Comparison of ENCODE assay signal across 23 mouse cellular contexts in the genomic region with DNA sequence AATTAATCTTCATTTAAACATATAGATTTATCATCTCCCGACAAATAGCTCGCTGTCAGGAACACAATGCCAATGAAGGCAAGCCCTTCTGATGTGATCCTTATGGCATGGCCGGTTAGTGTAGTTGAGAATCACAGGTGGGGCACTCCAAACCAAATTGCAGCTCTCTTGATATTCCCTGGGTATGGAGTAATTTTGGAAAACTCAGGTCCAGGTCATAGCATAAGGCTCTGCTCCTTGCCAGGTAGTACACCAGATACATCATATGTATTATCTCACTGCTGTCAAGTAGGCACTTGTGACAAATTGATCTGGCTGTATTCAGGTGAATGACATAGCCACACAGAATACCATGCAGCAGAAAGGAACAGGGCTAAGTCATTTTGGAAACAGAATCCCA. TPM values are rescaled to one million over a fixed set of nuclear protein-coding genes. Genes with fewer than 3 reads are reported as not detected.
DNase-seq lines count a peak whose midpoint lies in the region; ATAC-seq lines count a peak whose summit lies in the region.
"Had no signal": no experiment of that assay in that cellular context is flagged by ENCODE, and none has a peak within 500 bp of the region (broad histone marks: within the 10 kb centered on the region; RNA-seq: fewer than 3 reads in every experiment).

No protein-coding gene starts in this region.

- no peaks in the 10 kb centered on the region for H3K36me3 ChIP-seq in heart, embryonic 12.5 days
- no peaks in the 10 kb centered on the region for H3K36me3 ChIP-seq in heart, embryonic 10.5 days
- no peaks in the 10 kb centered on the region for H3K36me3 ChIP-seq in intestine, embryonic 14.5 days (ENCODE audit: control insufficient read depth, insufficient read depth, low read length)
- no peaks in the 10 kb centered on the region for H3K36me3 ChIP-seq in intestine, embryonic 16.5 days (ENCODE audit: control insufficient read depth, insufficient read depth, low read length)
- no peaks in the 10 kb centered on the region for H3K36me3 ChIP-seq in midbrain, embryonic 11.5 days (ENCODE audit: control insufficient read depth, insufficient read depth, low read length)
- no peaks in the 10 kb centered on the region for H3K36me3 ChIP-seq in midbrain, embryonic 15.5 days (replicated peaks)
- H3K36me3 ChIP-seq: G1E had no signal

- ATAC-seq in heart, embryonic 12.5 days (ENCODE audit: insufficient number of reproducible peaks, low FRiP score): no peak
- ATAC-seq in intestine, embryonic 14.5 days (replicated peaks; ENCODE audit: low FRiP score, low TSS enrichment, low read depth): no peak
- ATAC-seq in intestine, embryonic 16.5 days: no peak
- ATAC-seq in midbrain, embryonic 11.5 days (ENCODE audit: low FRiP score): no peak
- no peak for ATAC-seq in midbrain, embryonic 15.5 days (replicated peaks)
- ATAC-seq: activated CD4-positive, CD25-positive, alpha-beta regulatory T cell, adult 4 months; CD4-positive, CD25-positive, alpha-beta regulatory T cell, adult 4 months; Patski had no signal

- no peak overlapping the region for H3K27ac ChIP-seq in heart, embryonic 12.5 days (ENCODE audit: poor library complexity, severe bottlenecking)
- H3K27ac ChIP-seq in heart, embryonic 10.5 days: no peak overlapping the region
- no peak overlapping the region for H3K27ac ChIP-seq in intestine, embryonic 14.5 days (ENCODE audit: low read depth)
- H3K27ac ChIP-seq in intestine, embryonic 16.5 days (ENCODE audit: low read length): no peak overlapping the region
- no peak overlapping the region for H3K27ac ChIP-seq in midbrain, embryonic 11.5 days (ENCODE audit: low read depth, low read length)
- H3K27ac ChIP-seq in midbrain, embryonic 15.5 days: no peak overlapping the region

- no peaks in the 10 kb centered on the region; the same call in 1 of the 2 replicates for H3K9me3 ChIP-seq in heart, embryonic 12.5 days (replicated peaks)
- H3K9me3 ChIP-seq in heart, embryonic 10.5 days: no peaks in the 10 kb centered on the region
- H3K9me3 ChIP-seq in intestine, embryonic 14.5 days (ENCODE audit: control insufficient read depth, low read length): no peaks in the 10 kb centered on the region
- no peaks in the 10 kb centered on the region for H3K9me3 ChIP-seq in intestine, embryonic 16.5 days (ENCODE audit: control insufficient read depth, low read length)
- no peaks in the 10 kb centered on the region for H3K9me3 ChIP-seq in midbrain, embryonic 11.5 days (ENCODE audit: control insufficient read depth, low read length)
- H3K9me3 ChIP-seq in midbrain, embryonic 15.5 days: 0 out of 2 replicates have a peak, but pooled peaks cover 3% of the 10 kb centered on the region
- H3K9me3 ChIP-seq: G1E had no signal

- no peak overlapping the region for H3K9ac ChIP-seq in heart, embryonic 12.5 days
- no peak overlapping the region for H3K9ac ChIP-seq in intestine, embryonic 14.5 days (ENCODE audit: low read length)
- H3K9ac ChIP-seq in intestine, embryonic 16.5 days (ENCODE audit: low read depth, low read length): no peak overlapping the region
- no peak overlapping the region for H3K9ac ChIP-seq in midbrain, embryonic 11.5 days (ENCODE audit: low read length)
- H3K9ac ChIP-seq in midbrain, embryonic 15.5 days: no peak overlapping the region

- H3K27me3 ChIP-seq in heart, embryonic 12.5 days (replicated peaks): no peaks in the 10 kb centered on the region
- H3K27me3 ChIP-seq in heart, embryonic 10.5 days (ENCODE audit: insufficient read depth, poor library complexity, severe bottlenecking): no peaks in the 10 kb centered on the region
- no peaks in the 10 kb centered on the region for H3K27me3 ChIP-seq in intestine, embryonic 14.5 days (replicated peaks; ENCODE audit: control insufficient read depth, insufficient read depth, low read length)
- H3K27me3 ChIP-seq in intestine, embryonic 16.5 days (replicated peaks; ENCODE audit: control insufficient read depth, insufficient read depth, low read length): no peaks in the 10 kb centered on the region
- no peaks in the 10 kb centered on the region for H3K27me3 ChIP-seq in midbrain, embryonic 11.5 days (ENCODE audit: control insufficient read depth, insufficient read depth, low read length)
- H3K27me3 ChIP-seq in midbrain, embryonic 15.5 days (replicated peaks): no peaks in the 10 kb centered on the region
- H3K27me3 ChIP-seq: CH12.LX, Patski had no signal

- intact Hi-C loops in heart, postnatal 14 days (cut with DNase I): no loop called here

- no peak overlapping the region for H3K4me2 ChIP-seq in heart, embryonic 12.5 days
- no peak overlapping the region for H3K4me2 ChIP-seq in intestine, embryonic 14.5 days (ENCODE audit: low read length)
- H3K4me2 ChIP-seq in intestine, embryonic 16.5 days (ENCODE audit: low read depth, low read length): no peak overlapping the region
- H3K4me2 ChIP-seq in midbrain, embryonic 11.5 days: no peak overlapping the region
- no peak overlapping the region for H3K4me2 ChIP-seq in midbrain, embryonic 15.5 days

- H3K4me3 ChIP-seq in heart, embryonic 12.5 days: no peak overlapping the region
- no peak overlapping the region for H3K4me3 ChIP-seq in heart, embryonic 10.5 days
- no peak overlapping the region for H3K4me3 ChIP-seq in intestine, embryonic 14.5 days (ENCODE audit: low read depth, low read length)
- no peak overlapping the region for H3K4me3 ChIP-seq in intestine, embryonic 16.5 days (ENCODE audit: low read length)
- H3K4me3 ChIP-seq in midbrain, embryonic 11.5 days (ENCODE audit: low read depth, low read length): no peak overlapping the region
- no peak overlapping the region for H3K4me3 ChIP-seq in midbrain, embryonic 15.5 days

- WGBS in heart, embryonic 12.5 days: 88% methylated on average over 3 of the region's 3 CpGs
- WGBS in heart, embryonic 10.5 days: 79% methylated on average over 3 of the region's 3 CpGs
- 88% methylated on average over 3 of the region's 3 CpGs for WGBS in intestine, embryonic 14.5 days
- WGBS in intestine, embryonic 16.5 days: 80% methylated on average over 3 of the region's 3 CpGs
- WGBS in midbrain, embryonic 11.5 days: 86% methylated on average over 3 of the region's 3 CpGs
- 96% methylated on average over 3 of the region's 3 CpGs for WGBS in midbrain, embryonic 15.5 days

- no peaks in the 10 kb centered on the region for H3K4me1 ChIP-seq in heart, embryonic 12.5 days (replicated peaks)
- H3K4me1 ChIP-seq in heart, embryonic 10.5 days: no peaks in the 10 kb centered on the region
- no peaks in the 10 kb centered on the region for H3K4me1 ChIP-seq in intestine, embryonic 14.5 days (replicated peaks; ENCODE audit: control insufficient read depth, insufficient read depth, low read length)
- no peaks in the 10 kb centered on the region for H3K4me1 ChIP-seq in intestine, embryonic 16.5 days (ENCODE audit: control insufficient read depth, insufficient read depth, low read length)
- H3K4me1 ChIP-seq in midbrain, embryonic 11.5 days (ENCODE audit: control insufficient read depth, insufficient read depth, low read length): no peaks in the 10 kb centered on the region
- H3K4me1 ChIP-seq in midbrain, embryonic 15.5 days: no peaks in the 10 kb centered on the region

- DNase-seq in heart, adult 11 months: peak; percentile 55
- DNase-seq in heart, embryonic 10.5 days (ENCODE audit: low spot score): peak; percentile 53
- DNase-seq in heart, postnatal 14 days: no peak
- peak; percentile 15 for DNase-seq in intestine, embryonic 14.5 days (ENCODE audit: low spot score)
- peak; percentile 51 for DNase-seq in midbrain, embryonic 11.5 days (ENCODE audit: low spot score, missing footprints)
- DNase-seq: adrenal gland, adult 2 months; adrenal gland, adult 8-10 months; adrenal gland, postnatal 10 days; adrenal gland, postnatal 14 days; adrenal gland, postnatal 25 days; adrenal gland, postnatal 36 days; B cell, adult 2 months; cerebellum, adult 11 months; cerebellum, adult 11-12 months had no signal

RNA-seq across cellular contexts. Expression of gene Chst2, which starts 40.6 kb away (rescaled TPM):
- 2.4 and 2.5 TPM in 2 replicates for polyA plus RNA-seq in heart, embryonic 12.5 days (2016; fragmentation: Nextera tagmentation; extraction: Ambion mirVana)
- polyA plus RNA-seq in heart, embryonic 10.5 days (2016; fragmentation: Nextera tagmentation; extraction: Ambion mirVana): 1.6 and 2.1 TPM in 2 replicates
- 1 to 10 TPM; 2.2 to 2.3 TPM for total RNA-seq in heart, postnatal 14 days (2021)
- polyA plus RNA-seq in intestine, embryonic 14.5 days (2014; fragmentation: Nextera tagmentation; extraction: Ambion mirVana): 5.1 and 7.1 TPM in 2 replicates
- 3.7 and 4.1 TPM in 2 replicates for polyA plus RNA-seq in intestine, embryonic 16.5 days (2015; fragmentation: Nextera tagmentation; extraction: Ambion mirVana)
- 8.2 and 8.4 TPM in 2 replicates for polyA plus RNA-seq in midbrain, embryonic 11.5 days (2014; fragmentation: Nextera tagmentation; extraction: Ambion mirVana)
- 19.2 and 22.6 TPM in 2 replicates for polyA plus RNA-seq in midbrain, embryonic 15.5 days (2015; fragmentation: Nextera tagmentation; extraction: Ambion mirVana)
- total RNA-seq: CH12.LX, MEL had no signal
- polyA plus RNA-seq: G1E had no signal

Comparison
In these comparisons a context has a peak if more than half of its experiments do, and no peak if none do; other contexts are left out.
1. DNase-seq: peak in heart, adult 11 months (single experiment), heart, embryonic 10.5 days (single experiment), intestine, embryonic 14.5 days (single experiment) and midbrain, embryonic 11.5 days (single experiment); none in heart, postnatal 14 days (0 of 2).